In the genomic region with DNA sequence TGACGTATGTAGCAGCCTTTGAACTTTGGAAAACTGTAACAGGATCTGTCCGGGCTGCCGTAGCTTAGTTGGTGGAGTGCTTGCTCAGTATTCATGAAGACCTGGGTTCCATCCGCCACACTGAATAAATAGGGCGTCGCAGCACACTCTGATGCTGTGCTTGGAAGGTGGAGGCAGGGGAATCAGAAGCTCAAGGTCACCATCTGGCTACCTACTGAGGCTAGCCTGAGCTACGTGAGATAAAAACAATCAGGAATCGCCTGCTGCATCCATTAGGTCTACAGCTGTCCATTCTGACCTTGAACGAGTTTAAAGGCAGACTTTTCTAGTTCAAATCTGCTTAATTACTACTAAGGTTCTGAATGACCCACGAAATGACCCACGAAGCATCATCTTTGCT, we compare ENCODE assay signal across 28 mouse cellular contexts.
"Had no signal": no experiment of that assay in that cellular context is flagged by ENCODE, and none has a peak within 500 bp of the region (broad histone marks: within the 10 kb centered on the region; RNA-seq: fewer than 3 reads in every experiment).

No protein-coding gene starts in this region.

- H3K4me2 ChIP-seq: heart, embryonic 11.5 days; heart, embryonic 13.5 days; heart, embryonic 15.5 days; hindbrain, embryonic 13.5 days; hindbrain, embryonic 15.5 days; kidney, embryonic 15.5 days; limb, embryonic 12.5 days; liver, embryonic 11.5 days; liver, embryonic 13.5 days; liver, embryonic 15.5 days had no signal

- H3K9ac ChIP-seq: heart, embryonic 13.5 days; heart, embryonic 15.5 days; hindbrain, embryonic 13.5 days; hindbrain, embryonic 15.5 days; kidney, embryonic 15.5 days; limb, embryonic 12.5 days; liver, embryonic 13.5 days; liver, embryonic 15.5 days had no signal

- H3K4me1 ChIP-seq: heart, embryonic 13.5 days; heart, embryonic 15.5 days; hindbrain, embryonic 15.5 days; kidney, embryonic 15.5 days; liver, embryonic 13.5 days; liver, embryonic 15.5 days had no signal

- H3K27me3 ChIP-seq: hindbrain, embryonic 15.5 days; kidney, embryonic 15.5 days; liver, embryonic 13.5 days; liver, embryonic 15.5 days had no signal

- ATAC-seq: hindbrain, postnatal 0 days; intestine, embryonic 16.5 days had no signal

- H3K4me3 ChIP-seq: heart, adult 2 months; heart, embryonic 13.5 days; heart, embryonic 15.5 days; hindbrain, embryonic 13.5 days; hindbrain, embryonic 15.5 days; kidney, embryonic 15.5 days; layer of hippocampus, adult 2 months; left cerebral cortex, adult 2 months; limb, embryonic 10.5 days; limb, embryonic 12.5 days; liver, embryonic 13.5 days; liver, embryonic 15.5 days had no signal

- H3K27ac ChIP-seq: heart, adult 2 months; heart, embryonic 13.5 days; heart, embryonic 15.5 days; hindbrain, embryonic 13.5 days; hindbrain, embryonic 15.5 days; hindbrain, postnatal 0 days; kidney, embryonic 15.5 days; kidney, postnatal 0 days; layer of hippocampus, adult 2 months; left cerebral cortex, adult 2 months; limb, embryonic 10.5 days; limb, embryonic 12.5 days; liver, embryonic 13.5 days; liver, embryonic 15.5 days had no signal

- H3K36me3 ChIP-seq: heart, embryonic 13.5 days; heart, embryonic 15.5 days; hindbrain, embryonic 13.5 days; hindbrain, embryonic 15.5 days; kidney, embryonic 15.5 days; limb, embryonic 10.5 days; limb, embryonic 12.5 days; liver, embryonic 13.5 days; liver, embryonic 15.5 days had no signal

- H3K9me3 ChIP-seq: heart, embryonic 13.5 days; heart, embryonic 15.5 days; hindbrain, embryonic 13.5 days; hindbrain, embryonic 15.5 days; kidney, embryonic 15.5 days; limb, embryonic 10.5 days; limb, embryonic 12.5 days; liver, embryonic 13.5 days; liver, embryonic 15.5 days had no signal

- DNase-seq: gastrocnemius, postnatal 14 days; gastrocnemius, postnatal 36 days; heart, adult 11 months; heart, adult 2 months; heart, postnatal 14 days; heart, postnatal 36 days; kidney, adult 11 months; kidney, adult 2 months; kidney, adult 9 months; kidney, postnatal 25 days; kidney, postnatal 4 days; liver; liver, embryonic 13.5 days had no signal
